Mouse (Mus musculus) neutrophil, adult 59 days (primary cell): ENCODE data around the gene Wipi1. TPM values are rescaled to one million over a fixed set of nuclear protein-coding genes. Genes with fewer than 3 reads are reported as not detected.

Source experiments
- total RNA-seq, 2 experiments: library from RNA; stranded (reverse); gene quantifications; 1 replicate in 1 of 2; 2 replicates in 1 of 2; pipeline ENCODE4 v1.2.4; 2023

The Wipi1 gene
- total RNA-seq = 10 to 100 TPM; 35.1 to 49.5 TPM

DNA sequence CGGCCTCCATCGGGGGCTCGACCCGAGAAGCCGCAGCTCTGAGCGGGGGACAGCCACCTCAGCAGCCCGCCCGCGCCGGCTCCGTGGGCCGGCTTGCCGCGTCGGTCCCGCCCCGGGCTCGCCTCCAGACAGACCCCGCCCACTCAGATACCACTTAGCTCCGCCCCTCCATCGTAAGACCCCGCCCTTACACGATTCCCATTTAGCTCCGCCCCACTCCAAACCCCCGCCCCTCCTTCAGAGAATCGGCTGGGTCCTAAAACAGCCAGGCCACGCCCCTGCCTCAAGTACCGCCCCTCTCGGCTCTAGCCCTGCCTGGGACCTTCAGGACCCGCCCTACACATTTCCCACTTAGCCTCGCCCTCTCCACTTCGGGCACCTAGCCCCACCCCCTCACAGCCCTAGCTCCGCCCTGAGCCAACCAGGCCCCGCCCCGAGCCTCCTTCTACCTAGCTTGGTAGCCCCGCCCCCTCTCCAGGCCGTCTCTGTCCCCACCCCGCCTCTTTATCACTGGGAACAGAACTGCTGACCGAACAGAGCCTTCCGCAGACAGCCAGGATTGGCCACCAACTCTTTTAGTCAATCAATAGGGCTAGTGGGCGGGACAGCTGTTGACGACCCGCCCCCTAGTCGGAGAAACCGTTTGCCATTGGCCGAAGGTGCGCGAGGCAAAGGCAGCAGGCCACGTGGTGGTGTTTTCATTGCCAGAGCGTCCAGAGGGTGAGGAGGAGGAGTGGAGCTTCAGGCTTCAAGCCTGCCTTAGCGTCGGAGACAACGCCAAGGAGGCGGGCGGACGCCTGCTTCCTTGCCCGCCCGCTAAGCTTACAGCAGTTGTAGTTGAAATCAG is at the start of gene Wipi1:
Gene Wipi1, minus strand, starts transcription at position 665 of the 847 bp plus-strand sequence.

DNA sequence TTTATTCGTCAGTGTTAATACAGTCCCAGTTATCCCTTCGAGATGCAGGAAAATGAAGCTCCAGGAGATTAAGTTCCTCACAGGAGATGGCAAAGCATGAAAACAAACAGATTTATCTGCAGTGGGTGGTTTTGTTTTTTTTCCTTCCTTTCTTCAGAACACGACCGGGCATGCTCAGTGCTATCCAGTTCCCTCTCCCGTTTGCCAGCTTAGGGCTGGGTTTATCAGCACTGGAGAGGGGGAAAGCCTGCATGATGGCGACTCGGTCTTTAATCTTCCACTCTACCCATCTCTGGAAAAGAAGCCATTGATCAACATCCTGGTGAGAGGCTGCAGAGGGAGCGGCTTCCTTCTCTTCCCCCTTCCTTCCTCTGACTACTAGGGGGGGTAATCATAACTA is 37.4 kb upstream of the Wipi1 start, which contains the start of gene Prkar1a:
Gene Prkar1a, plus strand, starts transcription at position 200 of the 400 bp plus-strand sequence.

Other genes starting within 250 kb of the Wipi1 start
- gene Gna13, start 249.1 kb downstream of the Wipi1 start, total RNA-seq = 10 to 100 TPM; 77.8 to 82.2 TPM
- gene 9930022D16Rik, start 198.1 kb downstream of the Wipi1 start, total RNA-seq = under 1 TPM in 1 of 2 experiments, not detected in 1; 0.22 TPM
- gene Amz2, start 186.0 kb downstream of the Wipi1 start, total RNA-seq = 10 to 100 TPM; 15.2 to 18.9 TPM
- 10 to 100 TPM; 41.8 to 45.4 TPM for gene Arsg, start 138.6 kb downstream of the Wipi1 start, total RNA-seq
- 10 to 100 TPM; 66.7 to 68.4 TPM for gene Slc16a6, start 138.4 kb downstream of the Wipi1 start, total RNA-seq
- gene Prkar1a, start 37.4 kb upstream of the Wipi1 start, total RNA-seq = 100 to 1,000 TPM; 164 to 182 TPM
- not detected for gene Fam20a, start 110.3 kb upstream of the Wipi1 start, total RNA-seq
- gene 1700012B07Rik, start 216.1 kb upstream of the Wipi1 start, total RNA-seq = not detected